ENCODE assay signal across 9 mouse cellular contexts in the genomic region with DNA sequence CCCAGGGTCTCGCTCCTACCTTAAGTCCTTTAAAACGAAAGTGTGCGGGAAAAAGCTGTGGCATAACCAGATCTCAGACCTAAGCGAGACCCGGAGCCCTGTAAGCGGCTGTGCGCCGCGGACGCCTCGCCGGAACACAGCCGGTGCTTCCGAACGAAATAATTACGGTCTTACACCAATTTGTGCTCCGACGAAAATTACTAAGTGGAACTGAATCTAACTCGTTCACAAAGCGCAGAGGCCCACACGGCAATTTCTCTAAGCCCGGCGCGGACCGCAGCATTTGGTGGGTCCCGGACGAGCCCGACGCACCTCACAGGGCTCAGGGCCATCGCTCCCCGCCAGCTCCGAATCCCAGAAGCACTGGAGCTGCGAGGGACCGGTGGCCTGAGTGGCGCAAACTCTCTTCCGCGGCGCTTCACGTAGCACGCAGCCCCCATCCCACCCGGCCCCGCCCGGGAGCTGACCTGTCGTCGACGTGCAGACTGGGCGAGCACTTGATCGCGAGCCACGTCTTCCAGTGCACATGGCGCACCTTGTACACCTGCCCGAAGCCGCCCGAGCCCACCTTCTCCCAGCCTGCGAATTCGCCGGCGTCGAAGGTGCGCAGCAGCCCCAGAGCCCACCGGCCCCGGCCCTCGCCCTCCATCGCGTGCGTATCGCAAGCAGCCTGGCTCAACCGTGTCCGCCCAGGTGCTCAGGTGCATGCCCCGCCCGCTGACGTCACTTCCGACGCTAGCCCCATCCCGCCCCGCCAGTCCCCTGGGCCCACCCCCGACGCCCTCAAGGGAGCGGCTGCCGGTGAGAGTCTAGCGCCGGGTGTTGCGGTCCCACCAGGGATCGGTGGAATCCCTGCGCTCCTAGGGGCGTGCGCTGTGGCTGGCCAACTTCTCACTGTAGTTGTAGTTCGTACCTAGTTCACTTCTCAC. TPM values are rescaled to one million over a fixed set of nuclear protein-coding genes. Genes with fewer than 3 reads are reported as not detected.
A peak's percentile ranks its signal among the peaks of the same experiment; 100 is the strongest.
DNase-seq lines count a peak whose midpoint lies in the region; ATAC-seq and TF ChIP-seq lines count a peak whose summit lies in the region.
"Had no signal": no experiment of that assay in that cellular context is flagged by ENCODE, and none has a peak within 500 bp of the region (broad histone marks: within the 10 kb centered on the region; RNA-seq: fewer than 3 reads in every experiment).

A gene (minus strand): TSS at position 727 of the 929 bp plus-strand sequence.

- peaks cover 50% of the 10 kb centered on the region for H3K27me3 ChIP-seq in heart, embryonic 10.5 days (ENCODE audit: insufficient read depth, poor library complexity, severe bottlenecking)
- H3K27me3 ChIP-seq in embryonic facial prominence, embryonic 13.5 days: peaks cover 73% of the 10 kb centered on the region
- peaks cover 33% of the 10 kb centered on the region for H3K27me3 ChIP-seq in hindbrain, embryonic 16.5 days (replicated peaks; ENCODE audit: control insufficient read depth, insufficient read depth, low read length)
- H3K27me3 ChIP-seq in liver, adult 2 months (ENCODE audit: control insufficient read depth, insufficient read depth, low read length): no peaks in the 10 kb centered on the region

- H3K36me3 ChIP-seq in heart, embryonic 10.5 days: no peaks in the 10 kb centered on the region
- no peaks in the 10 kb centered on the region for H3K36me3 ChIP-seq in embryonic facial prominence, embryonic 13.5 days
- H3K36me3 ChIP-seq in hindbrain, embryonic 16.5 days (ENCODE audit: control insufficient read depth, insufficient read depth, low read length): no peaks in the 10 kb centered on the region
- H3K36me3 ChIP-seq in liver, adult 2 months (ENCODE audit: control insufficient read depth, insufficient read depth, low read length): no peaks in the 10 kb centered on the region

- under 1% methylated on average over 88 of the region's 88 CpGs for WGBS in heart, embryonic 10.5 days
- WGBS in embryonic facial prominence, embryonic 13.5 days: under 1% methylated on average over 88 of the region's 88 CpGs
- under 1% methylated on average over 87 of the region's 88 CpGs for WGBS in hindbrain, embryonic 16.5 days
- 1% methylated on average over 88 of the region's 88 CpGs for WGBS in liver, adult 2 months

- peak; percentile 82 for ATAC-seq in embryonic facial prominence, embryonic 13.5 days (ENCODE audit: insufficient number of reproducible peaks, insufficient read depth, low FRiP score, low TSS enrichment, low read depth)
- no peak for ATAC-seq in hindbrain, embryonic 16.5 days

- TF ChIP-seq CTCF in liver, adult 2 months (IDR thresholded peaks at IDR 0.05; ENCODE audit: low read depth, low read length): no peak

- peak; percentile 81 for DNase-seq in heart, embryonic 10.5 days (ENCODE audit: low spot score)
- no peak for DNase-seq in heart, adult 8-10 months (ENCODE audit: low spot score)
- peak; percentile 68 for DNase-seq in liver, adult 2 months (ENCODE audit: extremely low read depth, low read depth, low spot score)
- peak; percentile 11 for DNase-seq in naive thymus-derived CD4-positive, alpha-beta T cell, adult 2 months (ENCODE audit: low read depth)
- peak; percentile 39 for DNase-seq in urinary bladder, postnatal 10 days (ENCODE audit: low spot score)
- no peak for DNase-seq in right cerebral cortex, adult 18-20 months

- H3K27ac ChIP-seq in heart, embryonic 10.5 days: peak within 1 kb of the TSS; percentile 76
- no peak within 1 kb of the TSS for H3K27ac ChIP-seq in embryonic facial prominence, embryonic 13.5 days
- H3K27ac ChIP-seq in hindbrain, embryonic 16.5 days (ENCODE audit: low read depth, low read length): no peak within 1 kb of the TSS
- peak within 1 kb of the TSS; percentile 32; the same call in 1 of the 2 replicates for H3K27ac ChIP-seq in liver, adult 2 months (replicated peaks; ENCODE audit: insufficient read depth, low read depth, low read length)

- peak; percentile 60 for TF ChIP-seq POLR2A in liver, adult 2 months (IDR thresholded peaks at IDR 0.05; ENCODE audit: extremely low read depth, insufficient read depth, low read length)

- peak within 1 kb of the TSS; percentile 68 for H3K4me2 ChIP-seq in embryonic facial prominence, embryonic 13.5 days
- H3K4me2 ChIP-seq in hindbrain, embryonic 16.5 days (ENCODE audit: low read length): peak within 1 kb of the TSS; percentile 72

- H3K4me3 ChIP-seq in heart, embryonic 10.5 days: peak within 1 kb of the TSS; percentile 72
- peak within 1 kb of the TSS; percentile 50 for H3K4me3 ChIP-seq in embryonic facial prominence, embryonic 13.5 days
- H3K4me3 ChIP-seq in hindbrain, embryonic 16.5 days (ENCODE audit: low read length): peak within 1 kb of the TSS; percentile 46
- peak within 1 kb of the TSS; percentile 84 for H3K4me3 ChIP-seq in liver, adult 2 months (ENCODE audit: insufficient read depth, low read depth, low read length)

- peak within 1 kb of the TSS; percentile 68 for H3K9ac ChIP-seq in embryonic facial prominence, embryonic 13.5 days
- H3K9ac ChIP-seq in hindbrain, embryonic 16.5 days (ENCODE audit: low read depth, low read length): peak within 1 kb of the TSS; percentile 46
- H3K9ac ChIP-seq in liver, adult 2 months (ENCODE audit: low read depth, low read length): peak within 1 kb of the TSS; percentile 84

- H3K4me1 ChIP-seq in heart, embryonic 10.5 days: peaks cover 38% of the 10 kb centered on the region
- peaks cover 12% of the 10 kb centered on the region for H3K4me1 ChIP-seq in embryonic facial prominence, embryonic 13.5 days
- H3K4me1 ChIP-seq in hindbrain, embryonic 16.5 days (ENCODE audit: control insufficient read depth, insufficient read depth, low read depth, low read length): peaks cover 12% of the 10 kb centered on the region
- peaks cover 9% of the 10 kb centered on the region for H3K4me1 ChIP-seq in liver, adult 2 months (ENCODE audit: control insufficient read depth, insufficient read depth, low read length)

- H3K79me2 ChIP-seq in liver, adult 2 months (ENCODE audit: control insufficient read depth, insufficient read depth, low read length): peaks cover 7% of the 10 kb centered on the region; the same call in 1 of the 2 replicates

- no peaks in the 10 kb centered on the region for H3K9me3 ChIP-seq in heart, embryonic 10.5 days
- H3K9me3 ChIP-seq in embryonic facial prominence, embryonic 13.5 days: no peaks in the 10 kb centered on the region
- H3K9me3 ChIP-seq in hindbrain, embryonic 16.5 days (ENCODE audit: control insufficient read depth, low read length): no peaks in the 10 kb centered on the region

RNA-seq across cellular contexts. Expression of the gene that starts here (rescaled TPM):
- 4.8 and 5.4 TPM in 2 replicates for polyA plus RNA-seq in heart, embryonic 10.5 days (2016; fragmentation: Nextera tagmentation; extraction: Ambion mirVana)
- under 1 TPM; 0.06 to 0.22 (median 0.19) TPM for total RNA-seq in heart, adult 8-10 months (2022)
- 16.0 and 16.3 TPM in 2 replicates for polyA plus RNA-seq in embryonic facial prominence, embryonic 13.5 days (2015; fragmentation: Nextera tagmentation; extraction: Ambion mirVana)
- polyA plus RNA-seq in hindbrain, embryonic 16.5 days (2015; fragmentation: Nextera tagmentation; extraction: Ambion mirVana): 0.85 and 0.93 TPM in 2 replicates
- 6.2 and 6.4 TPM in 2 replicates for total RNA-seq in liver, adult 2 months (2014; rRNA removed)
- 3.1 and 3.6 TPM in 2 replicates for polyA plus RNA-seq in liver, adult 2 months (2012; rRNA removed)
- total RNA-seq: neutrophil, adult 5-6 weeks had no signal

Comparison
In these comparisons a context has a peak if more than half of its experiments do, and no peak if none do; other contexts are left out.
1. DNase-seq: peak in heart, embryonic 10.5 days (single experiment), liver, adult 2 months (single experiment), naive thymus-derived CD4-positive, alpha-beta T cell, adult 2 months (single experiment) and urinary bladder, postnatal 10 days (single experiment); none in heart, adult 8-10 months (single experiment) and right cerebral cortex, adult 18-20 months (single experiment).
2. H3K27ac ChIP-seq: peak in heart, embryonic 10.5 days (single experiment) and liver, adult 2 months (single experiment); none in embryonic facial prominence, embryonic 13.5 days (single experiment) and hindbrain, embryonic 16.5 days (single experiment).
3. Peak in every context shown above with its lines, with median percentiles within 50 percentile points of each other: H3K4me3 ChIP-seq and H3K9ac ChIP-seq.